Mouse (Mus musculus): ENCODE measurements at regions not wholly inside any gene's neighbourhood (a gene's known extent, or its start where the extent isn't known, plus 50 kb on each side); places are given as distances from the start of the nearest gene placed in this dataset.

DNA sequence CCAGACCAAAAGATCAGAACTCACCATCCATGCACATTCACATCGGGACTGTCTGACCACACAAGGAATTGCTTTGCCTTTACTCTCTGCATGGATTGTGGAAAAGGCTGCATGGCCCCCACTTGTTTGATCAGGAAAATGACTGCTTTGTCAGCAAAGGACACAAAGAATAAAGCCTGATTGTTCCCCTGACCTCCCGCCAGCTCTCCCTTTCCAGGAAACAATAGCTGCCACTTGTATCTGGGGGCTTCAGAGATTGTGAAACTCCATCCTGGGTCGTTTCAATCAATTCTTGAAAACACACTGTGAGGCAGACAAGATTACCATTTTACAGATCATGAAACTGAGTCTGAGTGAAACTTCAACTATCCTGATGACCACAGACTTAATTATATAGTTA lies 70.7 kb downstream of the Zic3 start:
- no peak for DNase-seq

DNA sequence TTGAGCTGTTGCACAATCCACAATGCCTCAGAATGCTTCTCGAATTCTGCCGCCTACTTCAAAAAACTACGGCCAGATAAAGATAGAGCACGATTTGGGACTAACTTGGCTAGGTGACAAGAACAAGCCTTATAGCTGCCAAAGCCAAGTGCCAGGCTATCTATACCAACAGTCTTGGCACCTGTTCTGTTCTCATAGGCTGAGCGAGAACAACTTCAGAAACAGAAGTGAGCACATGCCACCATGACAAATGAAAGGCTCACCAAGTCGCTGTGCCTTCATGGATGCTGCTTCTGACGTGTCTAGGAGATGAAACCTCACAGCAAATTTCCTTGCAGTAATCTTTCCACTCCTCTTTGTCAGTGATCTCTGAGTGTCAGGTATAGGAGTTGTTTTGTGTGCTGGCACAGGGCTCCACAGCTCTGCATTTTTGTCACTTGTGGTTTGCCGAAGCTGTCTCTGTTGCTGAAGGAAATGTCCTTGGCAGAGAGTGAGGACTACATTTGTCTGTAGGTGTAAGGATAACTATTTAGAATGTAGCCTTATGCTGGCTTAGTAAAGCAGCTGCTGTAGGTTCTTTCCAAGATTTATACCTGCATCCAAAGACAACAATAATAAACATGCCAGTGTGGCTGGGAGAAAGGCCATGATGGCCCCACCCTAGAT lies 95.4 kb downstream of the Zic3 start:
- DNase-seq = peak in 1 of 2 experiments; percentile 1

DNA sequence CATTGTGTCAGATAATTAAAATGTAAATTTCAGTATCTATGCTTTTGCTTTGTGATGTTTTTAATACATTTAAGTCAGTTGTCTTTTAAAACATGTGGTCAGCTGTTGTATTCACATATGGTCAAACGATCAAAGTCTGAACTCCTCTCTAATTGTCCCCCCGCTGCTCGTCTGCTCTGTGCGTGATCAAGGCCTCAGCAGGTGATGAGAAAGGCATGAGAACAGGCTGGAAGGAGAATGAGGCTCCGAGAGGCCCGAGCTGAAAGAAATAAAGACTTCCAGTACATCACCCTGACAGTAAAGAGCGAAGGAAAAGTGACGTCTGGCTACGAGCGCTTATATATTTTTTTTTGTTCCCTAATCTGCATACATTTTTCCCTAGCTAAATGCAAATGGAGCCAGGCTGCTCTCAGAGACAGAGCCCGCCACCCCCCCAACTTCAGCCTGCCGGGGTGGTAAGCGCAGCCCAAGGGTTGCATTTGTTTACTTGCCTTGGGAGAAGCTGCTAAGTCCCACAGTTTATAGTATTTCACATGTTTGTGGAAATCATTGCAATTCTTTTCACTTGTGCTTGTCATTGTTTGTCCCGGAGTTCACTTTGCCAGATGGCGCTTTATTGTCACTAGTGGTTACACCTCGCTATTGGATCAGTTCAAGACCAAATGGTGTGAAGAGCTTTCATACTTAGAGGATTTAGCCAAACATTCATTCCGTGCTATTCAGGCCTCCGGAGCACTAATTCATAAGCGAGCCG lies 133.0 kb downstream of the Zic3 start:
- no peak for DNase-seq

DNA sequence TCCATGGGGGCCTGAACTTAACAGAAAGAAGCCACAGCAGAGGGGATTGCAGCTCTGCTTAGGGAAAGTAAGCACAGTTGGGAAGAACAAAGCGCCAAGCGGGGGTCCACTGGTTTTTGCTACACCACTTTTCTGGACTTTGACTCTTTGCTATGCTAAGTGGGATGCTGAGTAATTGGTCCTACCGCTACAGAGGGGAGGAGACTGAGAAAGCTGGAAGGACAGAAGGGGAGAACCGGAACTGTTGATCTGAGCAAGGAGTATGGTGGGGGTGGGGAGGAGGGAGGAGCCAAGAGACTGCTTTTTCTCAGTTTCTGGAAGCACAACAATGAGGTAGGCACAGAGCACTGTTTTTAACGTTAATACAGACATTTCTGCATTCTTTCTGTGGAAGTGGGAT lies 134.9 kb downstream of the Zic3 start:
- DNase-seq = no peak

DNA sequence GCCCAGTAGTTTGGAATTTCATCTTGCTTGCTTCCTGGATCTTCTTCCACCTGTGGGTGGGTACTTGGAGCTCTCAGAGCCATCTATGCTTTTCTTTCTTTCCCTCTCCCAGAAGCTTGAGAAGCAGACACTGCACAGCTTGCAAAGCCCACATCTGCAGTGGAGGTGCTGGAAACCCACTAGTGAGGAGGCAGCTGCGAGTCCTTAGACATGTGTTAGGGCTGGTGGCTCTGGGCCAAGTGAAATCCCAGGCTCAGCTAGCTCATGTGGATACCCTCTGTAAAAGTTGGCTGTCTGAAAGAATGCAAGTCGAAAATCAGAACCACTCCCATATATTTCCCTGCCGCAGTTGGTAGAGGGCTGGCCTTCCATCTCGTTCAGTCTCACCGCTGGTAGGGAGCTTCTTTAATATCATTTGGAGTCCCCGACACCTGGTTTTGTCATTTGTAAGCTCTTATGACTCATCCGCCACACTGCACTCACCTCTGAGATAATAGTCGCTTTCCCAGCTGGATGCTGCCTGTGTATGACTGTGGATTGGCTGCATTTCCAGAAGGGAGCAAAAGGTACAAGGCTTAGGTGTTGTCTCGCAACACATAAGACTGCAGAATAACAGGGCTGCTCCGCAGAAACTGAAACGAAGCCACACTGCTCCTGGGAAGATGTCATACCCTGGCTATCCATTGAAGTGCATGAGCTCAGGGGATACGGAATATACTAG lies 143.8 kb downstream of the Zic3 start:
- DNase-seq = no peak

DNA sequence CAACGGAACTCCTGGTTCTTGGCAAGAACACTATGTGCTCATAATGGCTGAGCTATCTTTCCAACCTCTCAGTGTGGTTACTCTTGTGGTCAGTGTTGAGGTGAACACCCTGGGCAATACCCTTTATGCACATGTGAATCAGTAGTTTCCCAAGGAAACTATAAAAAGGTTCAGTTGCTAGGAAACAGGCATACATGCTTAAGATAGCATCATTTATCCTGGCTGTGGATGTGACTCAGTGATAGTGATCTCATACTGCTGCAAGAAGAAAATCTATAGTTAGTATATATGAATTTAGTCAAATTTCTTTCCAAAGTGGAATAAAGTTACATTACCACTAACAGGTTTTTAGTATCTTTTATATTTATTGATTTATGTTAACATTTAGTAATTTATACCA lies 151.8 kb downstream of the Zic3 start:
- DNase-seq = no peak

Data from layer of hippocampus, postnatal 36 days (tissue).